Mouse (Mus musculus) mouse embryonic stem cell (cell line): ENCODE data around the gene Phrf1.

Experiments used
- in situ Hi-C, 2 experiments: fragments of 300-500 bp; cut with MboI; formaldehyde crosslinking; loops; 1 replicate in 1 of 2; 3 replicates in 1 of 2; pipeline ENCODE4 v1.14.3; 2019 to 2020; ENCODE audit warnings: low sequenced_read_pairs in 2 of 2, low pct_unique_long_range_greater_than_20kb in 1 of 2, mixed read lengths in 1 of 2; ENCODE audit not compliant: unreplicated experiment in 1 of 2

Phrf1 gene

DNA sequence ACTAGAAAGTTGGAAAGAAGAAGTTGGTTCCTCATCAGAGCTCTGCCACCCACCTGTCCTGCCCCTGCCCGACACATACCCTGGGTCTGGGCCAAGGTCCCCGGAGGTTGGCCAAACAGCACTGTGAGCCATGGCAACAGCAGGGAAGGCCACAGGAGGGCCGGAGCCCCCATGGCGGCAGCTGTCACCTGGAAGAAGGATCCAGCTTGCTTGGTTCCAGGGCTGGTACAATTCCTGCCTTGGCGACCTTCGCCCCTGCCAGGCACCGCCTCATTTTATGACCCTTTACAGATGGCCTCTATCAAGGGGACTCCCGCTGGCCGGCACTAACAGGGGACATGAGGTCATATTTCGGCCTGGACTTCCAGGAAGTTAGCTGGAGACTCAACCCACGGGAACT is 48.0 kb downstream of the Phrf1 start, which contains the start of gene Cdhr5:
TSS of gene Cdhr5 (minus strand) at position 241 of the 400 bp plus-strand sequence.
- in situ Hi-C loops: no loop called here

DNA sequence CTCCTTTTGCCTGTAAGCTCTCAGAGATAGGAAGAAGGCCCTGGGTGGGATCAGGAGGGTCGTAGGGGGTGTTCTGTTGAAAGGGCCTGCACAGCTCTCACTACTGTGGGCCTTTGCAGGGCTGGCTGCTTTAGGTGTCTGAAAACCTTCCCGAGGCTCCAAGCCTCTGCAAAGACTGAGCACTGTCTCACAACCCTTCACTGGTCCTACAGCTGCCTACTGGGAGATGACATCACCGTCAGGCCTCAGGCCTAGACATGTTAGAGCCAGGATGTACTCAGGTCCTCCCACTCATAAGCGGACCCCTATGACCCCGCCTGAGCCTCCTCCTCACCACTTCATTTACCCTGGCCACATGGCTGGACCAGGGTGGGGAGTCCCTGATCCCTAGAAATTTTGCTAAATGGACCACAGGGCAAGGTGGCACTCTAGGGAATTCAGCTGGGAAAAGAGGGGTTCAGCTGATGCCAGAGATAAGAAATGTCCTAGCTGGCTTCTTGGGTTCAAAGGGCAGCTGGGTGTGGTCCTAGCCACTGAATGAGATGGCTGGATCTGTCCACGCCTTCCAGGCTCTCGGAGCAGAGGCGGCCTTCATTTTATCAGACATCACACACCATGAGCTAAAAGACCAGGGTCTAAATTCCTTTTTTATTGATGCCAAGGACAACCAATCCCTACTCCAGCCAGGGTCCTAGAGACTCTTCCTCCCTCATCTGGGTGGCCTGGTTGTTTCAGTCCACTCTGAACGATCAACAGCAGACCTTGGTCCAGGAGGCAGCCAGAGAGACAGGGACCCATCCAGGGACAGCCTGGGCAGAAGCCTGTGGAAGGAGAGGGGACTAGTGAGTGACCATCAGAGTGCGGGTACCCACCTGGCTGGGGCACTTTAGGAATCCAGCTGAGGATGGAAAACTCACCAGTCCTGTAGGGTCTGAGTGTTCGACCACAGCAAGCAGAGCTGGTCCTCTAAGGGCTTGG is 49.4 kb downstream of the Phrf1 start:
- in situ Hi-C loops: no loop called here

DNA sequence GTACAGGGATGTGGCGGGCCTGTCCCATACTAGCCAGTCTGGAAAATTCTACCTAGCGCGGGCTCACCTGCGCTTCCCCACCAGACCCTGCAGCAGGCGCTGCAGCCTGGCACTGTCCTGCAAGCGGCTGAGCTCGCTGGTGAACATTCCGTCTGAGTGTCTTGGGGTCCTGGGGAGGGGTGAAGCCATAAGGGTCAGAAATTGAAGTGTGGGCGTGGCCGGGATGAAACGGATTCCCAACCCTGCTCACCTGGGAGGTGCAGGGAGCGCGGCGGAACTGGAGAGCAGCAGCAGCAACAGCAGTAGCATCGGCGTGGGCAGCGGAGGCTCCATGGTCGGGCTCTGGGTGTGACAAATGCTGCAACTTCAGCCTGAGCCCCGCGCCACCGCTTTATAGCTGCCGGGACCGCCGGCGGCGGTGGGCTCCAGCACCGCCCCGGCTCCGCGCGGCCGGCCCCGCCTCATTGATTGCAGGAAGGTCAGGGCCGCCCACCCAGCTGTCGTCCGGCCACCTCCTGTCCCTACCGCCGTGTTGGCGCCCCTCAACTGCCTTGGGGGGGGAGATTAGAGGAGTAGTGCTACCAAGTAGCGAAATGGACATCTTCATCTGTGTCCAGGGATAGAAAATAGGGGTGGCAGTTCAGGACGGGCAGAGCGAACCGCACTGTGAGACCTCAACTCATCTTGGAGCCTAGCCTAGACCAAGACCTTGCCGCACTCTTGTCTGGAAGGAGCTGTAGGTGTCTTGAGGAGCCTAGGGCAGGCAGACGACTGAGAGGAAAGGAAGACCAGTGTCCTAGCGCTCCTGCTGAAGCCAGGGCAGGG is 50.4 kb downstream of the Phrf1 start, which contains the start of gene Sct:
TSS of gene Sct (minus strand) at position 368 of the 825 bp plus-strand sequence.
- in situ Hi-C loops: no loop called here

DNA sequence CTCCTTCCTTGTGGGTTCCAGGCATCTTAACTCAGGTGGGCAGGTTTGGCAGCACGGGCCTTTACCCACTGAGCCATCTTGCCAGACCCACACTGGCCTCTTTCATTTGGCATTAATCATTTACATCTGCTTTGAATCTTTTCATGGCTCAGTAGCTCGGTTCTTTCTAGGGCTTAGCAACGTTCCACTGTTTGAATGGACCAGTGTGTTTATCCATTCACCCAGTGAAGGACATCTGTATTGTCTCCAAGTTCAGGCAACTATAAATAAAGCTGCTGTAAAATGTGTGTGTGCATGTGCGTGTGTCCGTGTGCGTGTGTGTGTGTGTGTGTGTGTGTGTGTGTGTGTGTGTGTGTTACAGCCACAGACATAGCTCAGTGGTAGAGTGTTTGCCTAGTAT is 52.9 kb downstream of the Phrf1 start:
- in situ Hi-C loops: no loop called here

DNA sequence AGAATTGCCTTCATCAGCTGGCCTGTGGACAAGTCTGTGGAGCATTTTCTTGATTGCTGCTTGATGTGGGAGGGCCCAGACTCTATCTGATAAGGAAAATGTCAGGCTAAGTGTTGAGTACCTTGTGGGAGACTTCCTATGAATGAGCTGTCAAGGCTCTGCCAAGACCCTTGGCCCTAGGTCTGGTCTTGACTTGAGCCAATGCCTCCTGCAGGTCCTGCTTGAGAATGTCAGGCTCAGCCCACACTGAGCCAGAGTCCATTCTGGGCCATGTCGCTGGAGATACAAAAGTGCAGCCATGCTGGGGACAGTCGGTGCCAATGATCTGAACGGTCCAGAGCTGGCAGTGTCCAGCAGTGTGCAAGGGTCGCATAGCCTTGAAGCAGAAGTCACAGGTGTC is 54.2 kb downstream of the Phrf1 start:
- in situ Hi-C loops: no loop called here

DNA sequence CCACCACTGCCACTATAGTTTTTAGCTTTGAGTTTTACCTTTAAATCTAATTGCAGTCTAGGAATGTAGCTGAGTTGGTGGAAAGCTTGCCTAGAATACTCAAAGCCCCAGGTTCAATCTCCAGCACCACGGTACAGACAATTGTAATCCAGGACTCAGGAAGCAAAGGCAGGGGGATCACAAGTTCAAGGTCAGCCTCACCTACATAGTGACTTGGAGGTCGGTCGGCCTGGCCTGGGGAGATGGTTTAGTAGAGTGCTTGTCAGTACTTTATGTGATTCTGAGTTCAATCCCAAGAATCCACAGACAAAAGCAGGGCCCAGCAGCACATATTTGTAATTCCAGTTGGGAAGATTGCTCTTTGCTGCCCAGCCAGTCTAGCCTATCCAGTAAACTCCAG is 59.5 kb downstream of the Phrf1 start:
- in situ Hi-C loops: no loop called here

DNA sequence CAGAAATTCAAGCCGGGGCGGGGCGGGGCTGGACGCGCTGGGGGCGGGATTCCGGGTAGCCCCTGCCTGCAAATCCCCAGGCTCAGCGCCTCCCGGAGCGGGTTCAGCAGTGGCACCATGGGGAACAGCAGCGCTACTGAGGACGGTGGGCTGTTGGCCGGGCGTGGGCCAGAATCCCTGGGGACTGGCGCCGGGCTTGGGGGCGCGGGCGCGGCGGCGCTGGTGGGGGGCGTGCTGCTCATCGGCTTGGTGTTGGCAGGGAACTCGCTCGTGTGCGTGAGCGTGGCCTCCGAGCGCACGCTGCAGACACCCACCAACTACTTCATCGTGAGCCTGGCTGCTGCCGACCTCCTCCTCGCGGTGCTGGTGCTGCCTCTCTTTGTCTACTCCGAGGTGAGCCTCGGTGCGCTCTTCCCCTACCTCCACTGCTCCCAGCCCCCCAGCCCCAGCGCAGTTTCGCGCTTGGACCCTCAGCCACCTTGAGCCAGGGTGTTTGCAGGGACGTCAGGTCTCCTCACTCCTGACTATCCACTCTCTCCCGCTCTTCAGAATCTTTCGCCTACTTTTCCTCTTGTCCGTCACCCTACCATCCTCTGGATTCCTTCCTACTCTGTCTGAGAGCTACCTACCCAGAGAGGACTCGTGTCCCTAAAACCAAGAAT is 63.5 kb downstream of the Phrf1 start, which contains the start of gene Drd4:
TSS of gene Drd4 (plus strand) at position 86 of the 662 bp plus-strand sequence.
- in situ Hi-C loops: no loop called here

DNA sequence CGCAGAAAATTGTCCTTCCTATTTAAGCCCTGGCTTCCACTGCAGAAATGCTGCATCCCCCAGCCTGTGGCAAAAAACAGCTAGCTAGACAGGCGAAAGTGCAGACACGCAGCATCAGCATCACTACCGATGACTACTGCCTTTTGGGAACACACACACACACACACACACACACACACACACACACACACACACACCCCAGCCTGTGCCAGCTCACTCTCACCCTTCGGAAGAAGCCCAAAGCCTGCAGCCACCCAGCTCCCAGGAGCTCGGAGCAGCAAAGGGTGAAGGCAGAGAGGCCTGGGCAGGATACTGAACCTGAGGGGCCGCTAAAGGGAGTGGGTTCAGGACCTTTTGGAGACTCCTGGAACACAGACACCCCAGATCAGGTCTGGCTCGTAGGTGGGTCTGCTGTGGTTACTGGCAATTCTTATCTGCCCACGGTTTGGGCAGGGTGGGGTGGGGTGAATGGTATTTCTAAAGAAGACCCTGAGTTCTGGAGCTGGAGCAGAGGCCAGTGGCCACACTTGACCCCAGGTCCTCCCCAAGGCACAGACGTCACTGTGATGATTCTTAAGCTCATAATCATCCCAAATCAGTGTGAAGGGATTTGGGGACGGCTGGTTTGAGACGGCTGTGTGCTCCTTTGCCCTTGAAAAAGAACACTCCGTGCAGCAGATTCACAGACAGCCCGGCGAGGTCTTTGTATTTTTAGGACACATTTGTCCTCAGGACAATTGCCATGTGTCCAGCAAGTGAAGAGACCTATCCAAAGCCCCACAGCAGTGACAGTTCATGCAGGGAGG is 64.2 kb downstream of the Phrf1 start:
- in situ Hi-C loops: no loop called here

DNA sequence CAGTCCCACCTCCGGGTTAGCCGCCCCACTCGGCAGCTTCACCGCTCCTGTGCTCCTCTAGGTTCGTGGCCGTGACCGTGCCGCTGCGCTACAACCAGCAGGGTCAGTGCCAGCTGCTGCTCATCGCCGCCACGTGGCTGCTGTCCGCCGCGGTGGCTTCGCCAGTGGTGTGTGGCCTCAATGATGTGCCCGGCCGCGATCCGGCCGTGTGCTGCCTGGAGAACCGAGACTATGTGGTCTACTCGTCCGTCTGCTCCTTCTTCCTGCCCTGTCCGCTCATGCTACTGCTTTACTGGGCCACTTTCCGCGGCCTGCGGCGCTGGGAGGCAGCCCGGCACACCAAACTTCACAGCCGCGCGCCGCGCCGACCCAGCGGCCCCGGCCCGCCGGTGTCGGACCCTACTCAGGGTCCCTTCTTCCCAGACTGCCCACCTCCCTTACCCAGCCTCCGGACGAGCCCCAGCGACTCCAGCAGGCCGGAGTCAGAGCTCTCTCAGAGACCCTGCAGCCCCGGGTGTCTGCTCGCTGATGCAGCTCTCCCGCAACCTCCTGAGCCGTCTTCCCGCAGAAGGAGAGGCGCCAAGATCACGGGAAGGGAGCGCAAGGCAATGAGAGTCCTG is 65.4 kb downstream of the Phrf1 start:
- in situ Hi-C loops: no loop called here

DNA sequence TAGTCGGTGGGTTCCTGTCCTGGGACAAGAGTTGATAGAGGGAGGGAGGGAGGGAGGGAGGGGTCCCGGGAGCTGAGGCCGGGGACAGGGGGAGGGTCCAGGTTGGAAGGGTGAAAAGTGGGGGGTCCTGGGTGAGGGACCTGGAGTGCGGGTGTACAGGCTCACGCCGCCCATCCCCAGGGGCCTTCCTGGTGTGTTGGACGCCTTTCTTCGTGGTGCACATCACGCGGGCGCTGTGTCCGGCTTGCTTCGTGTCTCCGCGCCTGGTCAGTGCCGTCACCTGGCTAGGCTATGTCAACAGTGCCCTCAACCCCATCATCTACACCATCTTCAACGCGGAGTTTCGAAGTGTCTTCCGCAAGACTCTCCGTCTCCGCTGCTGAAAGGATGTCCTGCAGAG is 65.9 kb downstream of the Phrf1 start:
- in situ Hi-C loops: no loop called here

DNA sequence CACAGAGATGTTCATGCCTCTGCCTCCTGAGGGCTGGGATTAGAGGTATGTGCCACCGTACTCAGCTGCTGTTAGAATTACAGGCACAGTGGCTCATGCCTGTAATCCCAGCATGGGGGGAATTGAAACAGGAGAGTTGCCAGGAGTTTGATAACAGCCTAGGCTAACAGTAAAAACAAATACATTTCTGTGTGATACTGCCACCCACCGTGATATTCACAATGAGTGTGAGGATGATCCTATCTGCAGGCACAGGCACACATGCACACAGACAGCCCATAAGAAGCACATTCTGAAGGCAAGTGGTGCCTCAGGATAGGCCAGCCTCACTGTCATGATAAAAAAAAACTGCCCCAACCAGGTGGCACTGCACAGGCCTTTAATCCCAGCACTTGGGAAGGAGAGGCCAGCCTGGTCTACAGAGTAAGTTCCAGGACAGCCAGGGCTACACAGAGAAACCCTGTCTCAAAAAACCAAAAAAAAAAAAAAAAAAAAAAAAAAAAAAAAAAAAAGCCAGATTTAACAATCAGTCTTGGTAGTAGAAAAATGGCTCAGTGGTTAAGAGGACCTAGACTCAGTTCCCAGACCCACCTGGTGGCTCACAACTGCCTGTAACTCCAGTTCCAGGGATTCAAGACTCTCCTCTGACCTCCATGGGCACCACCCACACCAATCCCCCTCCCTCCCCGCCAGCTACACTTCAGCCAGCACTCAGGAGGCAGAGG is 69.5 kb downstream of the Phrf1 start:
- in situ Hi-C loops: no loop called here

DNA sequence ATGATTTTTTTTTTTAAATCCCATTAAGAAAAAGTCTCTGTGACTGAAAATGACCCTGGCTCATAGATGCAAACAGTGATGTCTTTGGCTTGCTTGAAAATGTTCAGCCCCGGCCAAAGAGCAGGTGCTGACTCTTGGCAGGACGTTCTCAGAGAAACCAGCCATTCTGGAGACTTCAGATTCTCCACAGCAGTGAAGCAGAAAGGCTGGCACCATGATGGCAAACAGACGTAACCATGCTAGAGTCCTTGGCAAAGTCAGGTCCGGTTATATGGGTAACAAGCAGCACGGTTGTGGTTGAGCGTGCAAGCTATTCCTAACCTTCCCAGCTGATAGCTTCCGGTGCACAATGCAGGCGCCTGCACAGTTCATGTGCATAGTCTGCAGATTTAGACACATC is 70.6 kb downstream of the Phrf1 start:
- in situ Hi-C loops: no loop called here

DNA sequence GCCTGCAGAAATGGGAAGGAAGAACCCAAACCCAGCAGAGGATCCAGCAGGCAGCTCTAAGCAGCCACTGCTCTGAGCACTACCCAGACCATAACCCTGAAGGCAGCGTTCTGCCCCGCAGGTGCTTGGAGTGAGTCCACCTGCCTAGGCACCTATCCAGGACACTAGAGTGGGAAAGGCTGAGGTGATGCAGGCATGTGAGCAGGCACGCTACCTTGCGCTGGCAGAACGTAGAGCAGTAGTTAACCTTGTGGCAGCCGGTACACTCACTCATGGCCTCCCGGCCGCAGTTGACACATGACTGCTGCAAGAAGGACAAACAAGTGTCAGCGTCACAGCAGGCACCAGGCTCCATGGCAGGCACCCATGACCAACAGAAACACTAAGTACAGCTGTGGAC is 72.8 kb downstream of the Phrf1 start:
- in situ Hi-C loops: no loop called here

DNA sequence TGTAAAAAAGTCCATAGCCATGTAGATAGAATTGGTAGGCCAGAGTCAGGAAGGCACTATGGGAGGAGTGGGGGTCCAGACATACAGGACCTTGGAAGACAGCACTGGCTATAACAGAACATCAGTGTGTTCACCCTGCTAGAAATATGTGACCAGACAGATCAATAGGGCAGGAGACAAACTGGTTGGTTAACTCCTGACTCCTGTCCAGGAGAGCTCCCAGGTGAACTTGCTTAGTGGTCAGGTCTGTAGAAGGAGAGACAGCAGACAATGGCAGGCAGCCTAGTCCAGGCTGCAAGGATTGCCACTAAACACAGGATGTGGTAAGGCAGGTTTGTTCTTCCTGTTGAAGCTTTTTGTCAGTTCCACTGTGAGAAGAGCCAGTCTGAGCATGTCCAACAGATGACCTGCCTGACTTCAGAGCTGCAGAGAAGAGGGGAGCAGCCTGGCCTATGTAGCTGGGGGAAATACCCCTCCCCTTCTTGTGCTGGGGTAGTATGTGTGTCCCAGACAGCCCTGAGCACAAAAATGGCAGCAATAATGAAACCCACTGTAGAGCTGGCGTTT is 74.2 kb downstream of the Phrf1 start:
- in situ Hi-C loops: no loop called here

DNA sequence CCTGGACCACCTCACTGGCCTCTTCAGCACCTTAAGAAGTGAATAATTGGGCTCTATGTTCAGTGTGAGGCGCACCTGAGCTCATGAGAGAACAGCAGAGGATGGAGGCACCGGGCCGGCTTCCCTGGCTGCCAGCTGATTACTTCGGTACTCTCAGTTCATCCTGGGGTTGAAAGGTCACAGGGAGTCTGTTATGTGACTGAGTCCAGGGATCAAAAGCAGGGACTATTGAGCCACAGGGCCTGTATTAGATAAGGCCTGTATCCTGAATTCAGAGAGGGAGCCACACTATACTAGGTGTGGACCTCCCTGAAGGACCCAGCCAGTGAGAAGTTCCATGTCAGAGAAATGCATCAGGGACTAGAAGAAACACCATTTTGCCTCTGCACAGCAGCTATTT is 76.0 kb downstream of the Phrf1 start:
- in situ Hi-C loops: no loop called here
